Mouse (Mus musculus): ENCODE data around the gene Itgb4. TPM values are rescaled to one million over a fixed set of nuclear protein-coding genes. Genes with fewer than 3 reads are reported as not detected.

Gene Itgb4
- 0.63 and 0.67 TPM in 2 replicates for polyA plus RNA-seq (2016; fragmentation: Nextera tagmentation; extraction: Ambion mirVana)

GRCm38 (mm10) chr11:115974309-115975082, at the start of gene Itgb4:
Itgb4 (plus strand) TSS chr11:115974709.
- H3K4me3 ChIP-seq = peak within 1 kb of the TSS; percentile 57
- 10% methylated on average over 58 of the region's 58 CpGs for WGBS
- no peaks in the 10 kb centered on the region for H3K36me3 ChIP-seq
- H3K27ac ChIP-seq (replicated peaks) = 0 out of 2 replicates have a peak within 1 kb of the TSS, but pooled peaks have one; percentile 34
- H3K27me3 ChIP-seq (ENCODE audit: low read depth, poor library complexity, severe bottlenecking) = peaks cover 59% of the 10 kb centered on the region
- H3K9me3 ChIP-seq (replicated peaks) = no peaks in the 10 kb centered on the region
- DNase-seq (ENCODE audit: low spot score) = peak; percentile 26
- H3K4me1 ChIP-seq = peaks cover 29% of the 10 kb centered on the region

GRCm38 (mm10) chr11:115929031-115929430, 45.5 kb upstream of the Itgb4 start:
- no peak overlapping the region for H3K4me3 ChIP-seq
- no peaks in the 10 kb centered on the region for H3K9me3 ChIP-seq (replicated peaks)
- WGBS = 91% methylated on average over 8 of the region's 8 CpGs
- no peaks in the 10 kb centered on the region for H3K27me3 ChIP-seq (ENCODE audit: low read depth, poor library complexity, severe bottlenecking)
- H3K27ac ChIP-seq (replicated peaks) = no peak overlapping the region
- peaks cover 16% of the 10 kb centered on the region for H3K4me1 ChIP-seq
- H3K36me3 ChIP-seq = peaks cover 47% of the 10 kb centered on the region
- no peak for DNase-seq (ENCODE audit: low spot score)

- Histone ChIP-seq H3K27me3 (ENCODE audit: low read depth, poor library complexity, severe bottlenecking) (no peaks in the 10 kb centered on the region), H3K9me3 (replicated peaks) (no peaks in the 10 kb centered on the region), H3K4me1 (peaks cover 24% of the 10 kb centered on the region), H3K4me3 (no peak overlapping the region), H3K27ac (replicated peaks) (no peak overlapping the region), H3K36me3 (peaks cover 43% of the 10 kb centered on the region)
- no peak for DNase-seq (ENCODE audit: low spot score)
- 67% methylated on average over 3 of the region's 3 CpGs for WGBS
Measured at GRCm38 (mm10) chr11:115929818-115930217, 44.7 kb upstream of the Itgb4 start.

- Histone ChIP-seq H3K4me3 (no peak overlapping the region), H3K9me3 (replicated peaks) (no peaks in the 10 kb centered on the region), H3K27me3 (ENCODE audit: low read depth, poor library complexity, severe bottlenecking) (no peaks in the 10 kb centered on the region), H3K4me1 (peaks cover 30% of the 10 kb centered on the region), H3K27ac (replicated peaks) (no peak overlapping the region), H3K36me3 (peaks cover 44% of the 10 kb centered on the region)
- DNase-seq (ENCODE audit: low spot score) = no peak
- WGBS = 79% methylated on average over 3 of the region's 3 CpGs
Measured at GRCm38 (mm10) chr11:115931235-115931634, 43.3 kb upstream of the Itgb4 start.

- no peaks in the 10 kb centered on the region for H3K27me3 ChIP-seq (ENCODE audit: low read depth, poor library complexity, severe bottlenecking)
- under 1% methylated on average over 28 of the region's 28 CpGs for WGBS
- peaks cover 30% of the 10 kb centered on the region for H3K4me1 ChIP-seq
- H3K4me3 ChIP-seq = peak within 1 kb of the TSS; percentile 97
- H3K36me3 ChIP-seq = peaks cover 46% of the 10 kb centered on the region
- H3K9me3 ChIP-seq (replicated peaks) = no peaks in the 10 kb centered on the region
- DNase-seq (ENCODE audit: low spot score) = peak; percentile 98
- H3K27ac ChIP-seq (replicated peaks) = peak within 1 kb of the TSS; percentile 84
Measured at GRCm38 (mm10) chr11:115933108-115933746, 41.3 kb upstream of the Itgb4 start, which contains the start of the genes Sap30bp and Recql5. Sap30bp (plus strand) TSS chr11:115933282. Recql5 (minus strand) TSS chr11:115933477.

- peaks cover 30% of the 10 kb centered on the region for H3K4me1 ChIP-seq
- WGBS = under 1% methylated on average over 16 of the region's 16 CpGs
- peaks cover 46% of the 10 kb centered on the region for H3K36me3 ChIP-seq
- peak overlapping the region; percentile 84 for H3K27ac ChIP-seq (replicated peaks)
- peak overlapping the region; percentile 97 for H3K4me3 ChIP-seq
- no peaks in the 10 kb centered on the region for H3K9me3 ChIP-seq (replicated peaks)
- H3K27me3 ChIP-seq (ENCODE audit: low read depth, poor library complexity, severe bottlenecking) = no peaks in the 10 kb centered on the region
- no peak for DNase-seq (ENCODE audit: low spot score)
Measured at GRCm38 (mm10) chr11:115933747-115934110, 40.8 kb upstream of the Itgb4 start.

- DNase-seq (ENCODE audit: low spot score) = peak; percentile 41
- Histone ChIP-seq H3K27me3 (ENCODE audit: low read depth, poor library complexity, severe bottlenecking) (no peaks in the 10 kb centered on the region), H3K4me3 (no peak overlapping the region), H3K9me3 (replicated peaks) (no peaks in the 10 kb centered on the region), H3K4me1 (peaks cover 6% of the 10 kb centered on the region), H3K36me3 (peaks cover 97% of the 10 kb centered on the region), H3K27ac (replicated peaks) (no peak overlapping the region)
- WGBS = 44% methylated on average over 6 of the region's 6 CpGs
Measured at GRCm38 (mm10) chr11:115939690-115940329, 34.7 kb upstream of the Itgb4 start.

- H3K27me3 ChIP-seq (ENCODE audit: low read depth, poor library complexity, severe bottlenecking) = no peaks in the 10 kb centered on the region
- peaks cover 99% of the 10 kb centered on the region for H3K36me3 ChIP-seq
- no peaks in the 10 kb centered on the region for H3K4me1 ChIP-seq
- no peaks in the 10 kb centered on the region for H3K9me3 ChIP-seq (replicated peaks)
- no peak overlapping the region for H3K27ac ChIP-seq (replicated peaks)
- no peak for DNase-seq (ENCODE audit: low spot score)
- no peak overlapping the region for H3K4me3 ChIP-seq
- 88% methylated on average over 7 of the region's 7 CpGs for WGBS
Measured at GRCm38 (mm10) chr11:115941980-115942379, 32.5 kb upstream of the Itgb4 start.

GRCm38 (mm10) chr11:115945247-115945646, 29.3 kb upstream of the Itgb4 start:
- Histone ChIP-seq H3K4me3 (no peak overlapping the region), H3K4me1 (no peaks in the 10 kb centered on the region), H3K27ac (replicated peaks) (no peak overlapping the region), H3K36me3 (peaks cover 100% of the 10 kb centered on the region), H3K9me3 (replicated peaks) (no peaks in the 10 kb centered on the region), H3K27me3 (ENCODE audit: low read depth, poor library complexity, severe bottlenecking) (no peaks in the 10 kb centered on the region)
- no peak for DNase-seq (ENCODE audit: low spot score)
- WGBS = 92% methylated on average over 8 of the region's 8 CpGs

GRCm38 (mm10) chr11:115946221-115946828, 28.2 kb upstream of the Itgb4 start:
- no peaks in the 10 kb centered on the region for H3K4me1 ChIP-seq
- no peak for DNase-seq (ENCODE audit: low spot score)
- 90% methylated on average over 9 of the region's 9 CpGs for WGBS
- H3K27ac ChIP-seq (replicated peaks) = no peak overlapping the region
- no peaks in the 10 kb centered on the region for H3K27me3 ChIP-seq (ENCODE audit: low read depth, poor library complexity, severe bottlenecking)
- no peaks in the 10 kb centered on the region for H3K9me3 ChIP-seq (replicated peaks)
- no peak overlapping the region for H3K4me3 ChIP-seq
- peaks cover 100% of the 10 kb centered on the region for H3K36me3 ChIP-seq

GRCm38 (mm10) chr11:115948316-115948715, 26.2 kb upstream of the Itgb4 start:
- H3K4me3 ChIP-seq = no peak overlapping the region
- no peaks in the 10 kb centered on the region for H3K27me3 ChIP-seq (ENCODE audit: low read depth, poor library complexity, severe bottlenecking)
- DNase-seq (ENCODE audit: low spot score) = no peak
- H3K9me3 ChIP-seq (replicated peaks) = no peaks in the 10 kb centered on the region
- WGBS = 93% methylated on average over 9 of the region's 9 CpGs
- peaks cover 100% of the 10 kb centered on the region for H3K36me3 ChIP-seq
- no peak overlapping the region for H3K27ac ChIP-seq (replicated peaks)
- no peaks in the 10 kb centered on the region for H3K4me1 ChIP-seq

- DNase-seq (ENCODE audit: low spot score) = no peak
- Histone ChIP-seq H3K27me3 (ENCODE audit: low read depth, poor library complexity, severe bottlenecking) (0 out of 2 replicates have a peak, but pooled peaks cover 11% of the 10 kb centered on the region), H3K36me3 (peaks cover 100% of the 10 kb centered on the region), H3K27ac (replicated peaks) (no peak overlapping the region), H3K4me3 (no peak overlapping the region), H3K9me3 (replicated peaks) (no peaks in the 10 kb centered on the region), H3K4me1 (peaks cover 8% of the 10 kb centered on the region)
- WGBS = 90% methylated on average over 2 of the region's 2 CpGs
Measured at GRCm38 (mm10) chr11:115950719-115951118, 23.8 kb upstream of the Itgb4 start.
